Mouse (Mus musculus) frontal cortex, postnatal 25 days (tissue): ENCODE measurements at regions not wholly inside any gene's neighbourhood (a gene's known extent, or its start where the extent isn't known, plus 50 kb on each side); places are given as distances from the start of the nearest gene placed in this dataset.

Source experiments
- DNase-seq, 2 experiments: peaks; one replicate each; pipeline ENCODE4 v3.0.0; 2022; ENCODE audit warnings: low spot score in 2 of 2

DNA sequence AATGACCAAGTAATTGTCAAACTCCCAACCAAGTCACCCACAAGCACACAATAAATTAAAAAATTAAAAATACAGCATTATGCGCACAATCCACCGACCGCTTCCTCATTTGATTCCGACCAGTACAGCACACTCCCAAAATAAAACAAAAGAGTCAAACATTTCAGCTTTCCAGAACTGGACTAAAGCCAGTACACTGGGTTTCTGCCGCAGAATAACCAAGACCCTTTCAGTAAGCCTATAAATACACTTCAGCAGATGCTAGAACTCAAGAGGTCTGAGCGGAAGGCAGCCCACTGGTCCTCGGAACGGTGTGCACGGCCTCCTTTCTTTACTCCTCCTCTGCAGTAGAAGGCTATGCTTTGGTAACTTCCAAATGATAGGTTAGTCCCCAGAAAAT, 98.2 kb upstream of the Selenok start:
- no peak for DNase-seq

DNA sequence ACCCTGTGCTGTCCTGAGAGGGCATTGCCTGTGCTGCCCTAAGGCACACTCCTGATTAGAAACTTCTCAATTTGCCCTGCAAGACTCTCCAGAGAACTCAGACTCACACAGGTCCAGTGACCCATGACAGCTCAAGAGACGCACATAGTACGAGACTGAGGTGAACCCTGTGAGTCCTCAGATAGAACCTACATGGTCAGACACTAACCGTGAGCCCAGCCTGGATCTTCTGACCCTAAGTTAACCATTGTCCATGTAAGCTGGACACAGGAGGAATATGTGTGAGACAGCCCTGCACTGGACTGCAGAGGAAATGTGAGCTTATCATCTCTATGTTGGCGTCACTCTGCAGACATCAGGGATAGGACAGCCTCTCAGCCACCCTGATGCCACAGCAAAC, 91.4 kb upstream of the Selenok start:
- DNase-seq, result no peak

DNA sequence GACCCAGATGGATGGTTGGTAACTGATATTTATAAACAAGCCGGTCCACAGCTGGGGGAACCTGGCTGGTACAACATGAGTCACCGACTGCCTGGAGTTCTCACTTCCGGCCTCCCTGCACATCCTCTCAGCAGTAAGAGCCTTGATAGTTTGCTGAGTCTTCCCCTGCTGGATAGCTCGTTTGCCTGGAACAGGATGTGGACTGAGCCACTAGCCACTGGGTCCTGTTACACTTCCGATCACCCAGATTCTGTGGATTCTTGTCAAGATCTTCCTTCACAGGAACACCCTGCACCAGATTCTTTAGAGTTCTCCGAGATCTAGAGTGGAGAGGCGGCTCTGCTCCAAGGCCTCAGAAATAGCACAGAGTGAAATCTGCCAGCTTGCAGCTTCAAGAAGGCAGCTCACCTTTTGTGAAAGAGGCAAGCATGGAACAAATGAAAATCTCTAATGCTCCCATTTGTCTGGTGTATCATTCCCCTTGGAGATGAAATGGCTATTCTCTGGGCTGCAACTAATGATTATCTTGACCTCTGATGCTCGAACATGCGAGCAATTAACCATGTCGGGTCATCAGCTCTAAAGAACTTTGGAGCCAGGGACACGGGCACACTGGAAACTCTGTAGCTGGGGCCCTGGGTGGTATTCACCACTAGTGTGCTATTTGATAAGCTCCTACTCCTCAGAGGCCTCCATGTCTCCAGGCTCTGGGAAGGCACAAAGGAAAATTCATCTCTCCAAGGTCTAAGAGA, 90.3 kb upstream of the Selenok start:
- no peak for DNase-seq

DNA sequence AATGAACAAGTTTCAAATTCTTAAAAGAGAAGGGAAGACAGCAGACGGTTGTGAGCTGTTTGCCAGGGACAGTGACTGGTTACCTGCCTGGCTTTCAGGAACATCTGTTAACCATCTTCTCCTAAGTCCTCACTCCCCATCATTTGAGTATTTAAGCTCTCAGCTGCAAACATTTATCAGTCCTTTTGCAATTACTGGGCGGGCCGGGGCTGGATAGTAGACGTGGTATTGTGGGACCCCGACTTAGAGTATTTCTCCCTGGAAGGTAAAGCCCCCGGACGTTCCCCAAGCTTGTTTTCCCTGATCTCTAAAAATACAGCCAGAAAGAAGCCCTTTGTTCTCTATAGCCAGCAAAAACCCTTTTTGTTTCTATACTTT, 89.7 kb upstream of the Selenok start:
- DNase-seq, result no peak

DNA sequence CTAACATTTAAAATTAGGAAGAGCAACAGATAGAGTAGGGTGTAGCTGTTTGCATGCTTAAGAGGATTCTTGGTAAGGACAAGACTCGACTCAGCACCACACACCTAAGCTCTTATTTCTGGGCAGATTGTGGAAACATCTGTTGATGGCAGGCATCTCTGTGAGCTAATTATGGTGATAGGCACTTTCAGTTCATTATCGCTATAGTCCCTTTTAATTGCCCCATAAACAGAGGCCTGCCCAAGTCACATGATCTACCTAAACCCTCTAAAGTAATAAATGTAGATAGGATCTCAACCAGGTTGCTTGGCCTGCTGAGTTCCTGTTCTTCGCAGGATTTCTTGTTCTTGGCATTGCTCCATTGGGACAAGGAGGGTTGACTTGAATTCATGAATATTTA, 88.8 kb upstream of the Selenok start:
- no peak for DNase-seq

DNA sequence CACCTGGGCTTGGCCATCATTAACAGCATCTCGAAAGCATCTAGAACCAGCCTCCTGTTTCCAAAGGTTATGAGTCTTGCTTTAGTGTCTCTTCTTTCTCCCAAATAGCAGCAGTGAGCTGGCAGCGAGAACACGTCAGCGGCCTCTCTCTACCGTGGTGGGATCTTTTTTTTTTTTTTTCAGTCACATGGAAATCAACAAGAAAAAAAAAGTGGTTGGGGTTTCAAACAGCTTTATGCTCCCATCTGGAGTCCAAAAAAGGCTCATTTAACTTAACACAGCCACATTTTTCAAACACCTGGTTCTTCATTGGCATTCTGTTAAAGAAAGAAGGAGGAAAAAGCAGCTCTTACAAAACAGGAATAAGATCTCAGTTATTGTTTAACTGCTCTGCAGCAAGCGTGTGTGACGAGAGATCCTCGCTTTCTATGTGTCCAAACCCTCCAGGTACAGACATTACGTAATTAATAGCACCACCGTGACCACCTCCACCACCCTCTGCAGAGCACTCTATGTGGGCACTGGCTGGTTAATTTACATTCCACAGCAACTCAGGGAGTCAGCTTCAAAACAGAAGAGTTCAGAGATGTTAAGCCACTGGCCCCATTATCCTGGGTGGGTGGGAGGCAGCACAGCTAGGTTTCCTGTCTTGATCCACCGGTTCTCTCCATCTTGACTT, 85.3 kb upstream of the Selenok start:
- DNase-seq, result no peak

DNA sequence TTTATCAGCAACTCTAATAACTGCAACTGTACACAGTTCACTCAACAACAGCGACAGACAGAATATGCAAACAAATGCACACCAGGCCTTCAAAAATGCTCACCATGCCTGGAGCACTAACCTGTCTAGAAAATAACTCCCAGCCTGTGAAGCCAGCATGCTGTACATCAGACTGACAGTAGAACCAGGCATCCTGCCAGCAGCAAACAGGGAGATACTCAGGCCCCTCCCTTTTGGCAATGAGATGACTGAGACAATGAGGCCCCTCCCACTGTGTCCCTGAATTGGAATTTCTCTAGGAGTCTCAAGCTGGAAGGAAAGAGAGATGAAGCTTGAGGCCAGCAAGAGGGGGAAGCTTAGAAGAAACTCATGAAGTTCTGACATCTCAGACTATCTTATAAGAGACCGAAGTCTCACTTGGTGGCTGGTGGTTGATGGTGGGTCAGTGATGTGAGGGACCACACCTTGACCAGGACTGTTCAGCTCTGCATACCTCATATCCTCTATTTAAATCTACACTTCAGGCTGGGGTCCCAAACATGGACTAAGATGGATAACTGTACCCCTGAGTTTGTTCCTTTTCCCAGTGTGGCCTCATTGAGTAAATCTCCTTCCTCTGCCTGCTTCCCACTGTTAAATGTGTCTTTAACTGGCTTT, 72.6 kb upstream of the Selenok start:
- DNase-seq, result no peak

DNA sequence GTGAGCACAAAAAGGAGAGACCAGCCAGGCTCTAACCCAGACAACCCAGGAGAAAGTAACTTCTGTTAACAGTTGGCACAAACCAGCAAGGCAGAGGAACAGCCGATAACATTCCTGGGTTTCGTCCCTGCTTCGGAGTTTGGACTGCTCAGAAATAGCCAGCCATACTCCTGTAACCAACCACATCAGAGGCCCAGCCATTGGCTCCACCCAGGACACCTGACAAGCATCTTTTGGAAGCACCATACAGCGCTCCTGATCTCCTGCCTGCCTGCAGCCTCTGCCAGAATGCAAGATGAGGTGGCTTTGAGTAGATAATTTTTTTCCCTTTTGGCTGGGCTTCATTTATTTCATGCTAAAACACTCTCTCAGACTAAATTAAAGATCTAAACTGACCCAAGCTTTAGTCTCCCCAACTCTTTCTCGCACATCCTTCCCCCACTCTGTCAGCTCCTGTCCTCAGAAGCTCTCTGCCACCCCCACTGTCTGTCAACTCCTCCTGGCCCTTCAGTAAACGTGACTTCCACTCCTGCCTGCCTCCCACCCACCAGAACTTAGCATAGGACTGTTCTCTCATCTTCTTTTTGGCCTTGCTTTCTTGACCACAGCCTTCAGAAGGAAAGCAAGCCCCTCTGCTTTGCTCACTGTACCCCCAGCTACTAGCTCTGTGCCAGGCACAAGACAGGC, 72.0 kb upstream of the Selenok start:
- no peak for DNase-seq

DNA sequence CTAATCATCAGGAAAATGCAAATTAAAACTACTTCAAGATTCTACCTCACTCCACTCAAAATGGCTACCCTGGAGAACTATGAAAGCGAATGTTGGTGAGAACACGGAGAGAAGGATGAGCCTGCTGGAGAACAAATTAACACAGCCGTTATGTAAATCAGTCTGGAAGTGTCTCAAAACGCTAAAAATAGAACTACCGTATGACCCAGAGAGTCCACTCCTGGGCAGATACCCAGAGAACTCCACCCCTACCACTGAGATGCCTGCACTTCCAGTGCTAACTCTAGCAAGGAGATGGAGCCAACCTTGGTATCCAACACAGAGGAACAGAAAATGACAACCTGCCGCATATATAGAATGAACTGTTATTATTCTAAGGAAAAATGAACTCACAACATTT, 67.2 kb upstream of the Selenok start:
- no peak for DNase-seq

DNA sequence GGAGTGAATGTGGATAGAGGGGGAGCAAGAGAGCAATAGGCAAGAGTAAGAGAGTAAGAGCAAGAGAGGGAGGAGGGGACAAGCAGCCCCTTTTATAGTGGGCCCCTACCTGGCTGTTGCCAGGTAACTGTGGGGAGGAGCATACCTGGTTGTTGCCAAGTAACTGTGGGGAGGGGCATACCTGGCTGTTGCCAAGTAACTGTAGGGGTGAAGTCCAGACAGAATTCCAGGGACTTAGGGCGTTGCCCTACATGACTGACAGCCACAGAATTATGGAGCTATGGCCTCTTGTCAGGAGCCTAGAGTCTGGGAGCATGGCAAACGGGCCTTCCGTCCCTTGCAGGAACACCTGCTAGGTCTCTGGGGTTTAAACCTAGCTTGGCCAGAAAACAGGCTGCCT, 64.5 kb upstream of the Selenok start:
- no peak for DNase-seq

DNA sequence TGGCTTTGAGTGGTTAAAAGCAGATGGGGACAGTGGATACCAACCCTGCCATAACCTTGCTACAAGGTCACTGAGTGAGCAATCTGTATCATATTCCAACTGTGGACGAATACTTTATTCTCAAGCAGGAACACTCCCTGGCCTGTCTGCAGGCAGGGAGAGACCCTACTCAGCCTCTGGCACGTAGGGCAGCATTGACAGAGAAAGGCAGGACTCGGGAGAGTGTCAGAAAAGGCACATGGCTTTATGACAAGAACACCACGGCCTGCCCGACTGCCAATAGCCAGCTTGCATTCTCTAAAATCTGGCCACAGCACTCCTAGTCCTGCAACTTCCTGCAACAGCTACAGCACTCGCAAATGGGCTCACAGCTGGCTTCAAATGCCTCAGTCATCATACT, 63.3 kb upstream of the Selenok start:
- DNase-seq, result no peak

DNA sequence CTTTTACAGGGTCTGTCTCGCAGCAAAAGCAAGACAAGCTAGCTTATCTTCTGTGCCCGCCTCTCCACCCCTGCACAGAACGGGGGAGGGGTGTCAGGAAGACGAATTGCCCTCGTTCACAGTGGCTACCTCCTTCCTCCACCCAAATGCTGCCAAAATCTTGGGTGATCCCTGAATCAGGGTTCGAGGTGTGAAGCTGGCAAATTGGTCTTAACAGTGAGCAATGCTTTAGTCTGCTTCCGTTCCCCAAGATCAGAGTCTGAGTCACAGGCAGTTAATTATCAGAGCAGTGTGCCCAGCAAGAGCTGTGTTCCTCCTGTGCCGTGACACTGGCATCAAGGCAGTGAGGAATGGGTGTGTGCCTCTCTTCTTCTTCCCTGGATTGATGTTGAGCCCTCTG, 58.4 kb upstream of the Selenok start:
- no peak for DNase-seq
